In the genomic region with DNA sequence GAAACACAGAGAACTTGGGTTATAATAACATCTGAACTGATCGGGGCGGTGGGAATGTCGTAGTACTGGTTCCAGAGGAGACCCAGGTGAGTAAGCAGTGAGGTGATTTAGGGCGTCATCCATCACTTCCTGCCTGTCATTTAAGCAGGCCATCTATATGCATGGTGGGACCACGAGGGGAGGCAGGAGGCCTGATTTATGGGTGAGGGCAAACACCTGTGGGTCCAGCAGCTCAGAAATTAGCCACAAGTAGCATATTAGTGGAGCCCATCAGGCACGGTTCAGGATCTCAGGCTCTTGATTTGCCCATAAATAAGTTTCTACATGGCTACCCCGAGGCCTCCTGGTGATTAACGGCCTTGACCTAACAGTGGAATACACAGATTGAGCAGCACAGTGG, we compare ENCODE assay signal across 13 mouse cellular contexts.
DNase-seq lines count a peak whose midpoint lies in the region; ATAC-seq lines count a peak whose summit lies in the region.
"Had no signal": no experiment of that assay in that cellular context is flagged by ENCODE, and none has a peak within 500 bp of the region (broad histone marks: within the 10 kb centered on the region; RNA-seq: fewer than 3 reads in every experiment).

No protein-coding gene starts in this region.

- no peak overlapping the region for H3K9ac ChIP-seq in neural tube, embryonic 12.5 days
- H3K9ac ChIP-seq: forebrain, embryonic 12.5 days; heart, embryonic 12.5 days; hindbrain, embryonic 15.5 days; limb, embryonic 15.5 days had no signal

- DNase-seq in forelimb bud, embryonic 11.5 days (ENCODE audit: low read depth, low spot score): peak; percentile 33
- peak; percentile 60 for DNase-seq in kidney, adult 18-20 months
- DNase-seq in kidney, postnatal 10 days: peak; percentile 48
- DNase-seq in thymus, postnatal 25 days: no peak
- no peak for DNase-seq in yolk sac, embryonic 10.5 days (ENCODE audit: low spot score)
- DNase-seq in Muller cell, postnatal 12 days (ENCODE audit: inconsistent ontology term): no peak
- DNase-seq: cerebellum, adult 8-10 months; lung, postnatal 14 days had no signal

- no peak overlapping the region for H3K27ac ChIP-seq in neural tube, embryonic 12.5 days
- H3K27ac ChIP-seq: forebrain, embryonic 12.5 days; hindbrain, embryonic 15.5 days; limb, embryonic 15.5 days had no signal

- no peaks in the 10 kb centered on the region for H3K36me3 ChIP-seq in neural tube, embryonic 12.5 days
- H3K36me3 ChIP-seq: forebrain, embryonic 12.5 days; heart, embryonic 12.5 days; hindbrain, embryonic 15.5 days; limb, embryonic 15.5 days had no signal

- no peaks in the 10 kb centered on the region for H3K27me3 ChIP-seq in neural tube, embryonic 12.5 days (replicated peaks)
- H3K27me3 ChIP-seq: heart, embryonic 12.5 days; hindbrain, embryonic 15.5 days; limb, embryonic 15.5 days had no signal

- peak; percentile 53; the same call in 1 of the 2 replicates for ATAC-seq in neural tube, embryonic 12.5 days (ENCODE audit: low FRiP score, low read depth)

- H3K4me3 ChIP-seq in neural tube, embryonic 12.5 days: no peak overlapping the region
- H3K4me3 ChIP-seq: forebrain, embryonic 12.5 days; heart, embryonic 12.5 days; hindbrain, embryonic 15.5 days; limb, embryonic 15.5 days had no signal

- H3K9me3 ChIP-seq in neural tube, embryonic 12.5 days: no peaks in the 10 kb centered on the region
- H3K9me3 ChIP-seq: forebrain, embryonic 12.5 days; heart, embryonic 12.5 days; hindbrain, embryonic 15.5 days; limb, embryonic 15.5 days had no signal

- H3K4me1 ChIP-seq in neural tube, embryonic 12.5 days: no peaks in the 10 kb centered on the region
- H3K4me1 ChIP-seq: forebrain, embryonic 12.5 days; heart, embryonic 12.5 days; hindbrain, embryonic 15.5 days; limb, embryonic 15.5 days had no signal

- WGBS in neural tube, embryonic 12.5 days: 53% methylated on average over 8 of the region's 8 CpGs

- no peak overlapping the region for H3K4me2 ChIP-seq in neural tube, embryonic 12.5 days (replicated peaks)
- H3K4me2 ChIP-seq: forebrain, embryonic 12.5 days; heart, embryonic 12.5 days; hindbrain, embryonic 15.5 days; limb, embryonic 15.5 days had no signal

Comparison
In these comparisons a context has a peak if more than half of its experiments do, and no peak if none do; other contexts are left out.
1. DNase-seq: peak in forelimb bud, embryonic 11.5 days (single experiment), kidney, adult 18-20 months (single experiment) and kidney, postnatal 10 days (single experiment); none in thymus, postnatal 25 days (single experiment), yolk sac, embryonic 10.5 days (single experiment) and Muller cell, postnatal 12 days (single experiment).